Mouse (Mus musculus) liver, embryonic 14.5 days (tissue): ENCODE data around the gene Aplp2.

Experiments
- CTCF ChIP-seq: IDR thresholded peaks from 2 replicates; pipeline ENCODE4 v1.5.1; 2016; ENCODE audit warnings: antibody characterized with exemption, low read depth, control low read depth
- EP300 ChIP-seq: IDR thresholded peaks from 2 replicates; pipeline ENCODE4 v1.6.1; 2016; ENCODE audit warnings: antibody characterized with exemption, low read depth

DNA sequence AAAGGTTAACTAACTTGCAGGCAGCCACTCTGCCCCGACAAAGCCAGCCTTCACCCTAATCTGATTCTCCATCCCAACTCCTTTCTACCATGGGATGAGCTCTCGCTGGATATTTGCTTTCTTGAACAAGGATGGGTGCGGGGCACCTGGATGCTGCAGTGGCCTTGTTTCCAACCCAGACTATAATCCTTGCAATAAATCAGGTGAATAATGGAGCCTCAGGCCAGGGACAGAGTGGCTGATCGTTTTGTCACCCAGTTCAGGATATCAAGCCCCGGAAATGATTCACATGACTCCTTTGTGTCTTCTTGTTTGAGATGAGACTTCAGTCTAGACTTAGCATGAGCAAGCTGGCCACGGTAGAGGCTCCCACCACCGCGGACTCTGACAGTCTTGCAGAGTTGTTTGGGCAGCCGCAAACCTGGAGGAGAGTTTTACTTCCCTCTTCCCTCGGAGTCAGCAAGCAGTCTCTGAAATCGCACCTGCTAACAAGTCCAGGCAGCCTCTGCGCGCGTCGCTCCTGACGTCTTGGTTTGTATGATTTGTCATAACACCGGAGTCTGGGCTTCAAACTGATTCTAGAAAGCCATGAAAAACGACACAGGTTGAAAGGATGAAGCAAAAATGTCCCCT lies 31.8 kb upstream of the Aplp2 start:
- no peak for TF ChIP-seq CTCF
- TF ChIP-seq EP300: no peak
